Mouse (Mus musculus) frontal cortex, postnatal 25 days (tissue): ENCODE measurements around the gene Zfp609.

ENCODE experiments used
- DNase-seq, 2 experiments: peaks; one replicate each; pipeline ENCODE4 v3.0.0; 2022; ENCODE audit warnings: low spot score in 2 of 2

The Zfp609 gene

GRCm38 (mm10) chr9:65762728-65763127 is 64.6 kb downstream of the Zfp609 start:
- DNase-seq, result no peak

- no peak for DNase-seq
Measured at GRCm38 (mm10) chr9:65759992-65760391, 67.4 kb downstream of the Zfp609 start.

DNA sequence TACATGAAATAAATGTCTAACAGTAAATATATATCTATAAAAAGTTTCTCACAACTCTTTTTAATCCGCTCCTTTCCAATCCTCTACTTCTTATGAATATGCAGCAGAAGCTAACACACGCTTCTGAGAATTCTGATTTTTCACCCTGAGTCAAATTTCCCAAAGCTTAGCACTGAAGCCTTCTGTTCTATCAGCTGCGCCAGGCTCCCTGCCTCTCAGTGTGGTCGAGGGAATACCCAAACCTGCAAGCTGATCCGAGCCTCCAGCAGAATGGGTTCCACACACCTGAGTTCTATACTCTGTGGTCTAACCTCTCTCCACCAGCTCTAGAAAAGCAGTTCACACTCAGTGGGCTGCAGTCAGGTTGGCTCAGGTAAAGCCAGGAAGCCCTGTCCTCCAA is 68.1 kb downstream of the Zfp609 start:
- DNase-seq, result no peak

GRCm38 (mm10) chr9:65757826-65758225 is 69.5 kb downstream of the Zfp609 start:
- DNase-seq, result no peak

- DNase-seq, result no peak
Measured at GRCm38 (mm10) chr9:65755673-65756375, 71.5 kb downstream of the Zfp609 start.

DNA sequence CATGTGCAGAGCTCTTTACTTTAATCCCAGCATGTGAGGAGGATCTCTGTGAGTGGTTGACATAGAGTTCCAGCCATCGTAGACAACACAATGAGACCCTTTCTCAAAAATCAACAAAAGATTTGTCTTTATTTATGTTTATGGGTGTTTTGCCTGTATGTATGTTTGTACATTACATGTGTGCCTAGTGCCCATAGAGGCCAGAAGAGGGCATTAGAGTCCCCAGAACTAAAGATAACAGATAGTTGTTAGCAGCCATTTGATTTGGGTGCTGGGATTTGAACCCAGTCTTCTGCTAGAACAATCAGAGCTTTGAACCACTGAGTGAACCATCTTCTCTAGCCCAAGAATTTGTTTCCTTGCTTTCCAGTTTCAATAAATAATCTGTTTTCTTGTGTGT is 72.2 kb downstream of the Zfp609 start:
- no peak for DNase-seq

DNA sequence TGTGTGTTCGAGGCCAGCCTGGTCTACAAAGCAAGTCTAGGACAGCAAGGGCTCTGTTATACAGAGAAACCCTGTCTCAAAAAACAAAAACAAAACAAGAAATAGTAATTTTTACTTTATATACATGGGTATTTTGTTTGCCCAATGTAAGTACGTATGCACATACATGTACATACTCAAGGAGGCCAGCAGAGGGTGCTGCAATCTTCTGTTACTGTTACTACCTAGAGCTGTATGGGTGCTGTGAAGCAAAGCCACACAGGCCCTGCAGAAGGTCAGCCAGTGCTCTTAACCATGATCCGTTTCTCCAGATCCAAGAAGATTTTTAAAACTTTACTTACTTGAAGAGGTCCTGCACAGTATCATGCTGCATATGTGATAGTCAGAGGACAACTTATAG is 74.7 kb downstream of the Zfp609 start:
- no peak for DNase-seq

GRCm38 (mm10) chr9:65751906-65752305 is 75.5 kb downstream of the Zfp609 start:
- DNase-seq, result no peak

DNA sequence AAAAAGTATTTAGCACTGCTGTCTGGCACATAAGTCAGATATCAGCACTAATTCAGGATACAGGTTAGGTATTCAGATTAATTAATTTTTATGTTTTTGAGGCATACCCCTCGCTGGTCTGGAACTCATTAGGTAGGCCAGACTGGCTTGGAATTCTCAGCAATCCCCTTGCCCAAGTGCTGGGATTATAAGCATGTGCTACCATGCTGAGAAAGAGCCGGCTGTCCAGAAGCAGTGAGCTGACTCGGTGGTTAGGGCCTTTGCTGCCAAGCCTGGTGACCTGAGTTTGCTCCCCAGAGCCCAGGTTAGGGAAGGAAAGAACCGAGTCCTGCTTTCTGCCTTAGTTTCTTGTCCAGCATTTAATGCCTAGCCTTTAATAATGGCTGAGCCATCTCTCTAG is 79.3 kb downstream of the Zfp609 start:
- no peak for DNase-seq

- no peak for DNase-seq
Measured at GRCm38 (mm10) chr9:65746479-65746878, 80.9 kb downstream of the Zfp609 start.

DNA sequence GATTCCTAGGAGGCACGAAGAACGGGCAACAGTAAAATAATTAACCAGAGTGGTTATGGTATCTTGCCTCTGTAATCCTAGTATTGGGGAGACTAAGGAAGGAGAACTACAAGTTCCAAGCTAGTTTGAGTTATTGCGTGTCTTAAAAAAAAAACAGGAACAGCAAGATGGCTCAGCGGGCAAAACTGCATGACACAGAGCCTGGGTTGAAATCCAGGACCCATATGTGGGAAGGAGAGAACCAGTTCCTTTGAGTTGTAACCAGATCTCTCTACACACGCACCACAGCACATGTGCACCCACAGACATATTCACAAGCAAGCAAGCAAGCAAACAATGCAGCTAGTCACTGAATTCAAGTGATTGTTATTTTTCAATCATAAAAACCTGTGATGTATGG is 81.9 kb downstream of the Zfp609 start:
- no peak for DNase-seq

DNA sequence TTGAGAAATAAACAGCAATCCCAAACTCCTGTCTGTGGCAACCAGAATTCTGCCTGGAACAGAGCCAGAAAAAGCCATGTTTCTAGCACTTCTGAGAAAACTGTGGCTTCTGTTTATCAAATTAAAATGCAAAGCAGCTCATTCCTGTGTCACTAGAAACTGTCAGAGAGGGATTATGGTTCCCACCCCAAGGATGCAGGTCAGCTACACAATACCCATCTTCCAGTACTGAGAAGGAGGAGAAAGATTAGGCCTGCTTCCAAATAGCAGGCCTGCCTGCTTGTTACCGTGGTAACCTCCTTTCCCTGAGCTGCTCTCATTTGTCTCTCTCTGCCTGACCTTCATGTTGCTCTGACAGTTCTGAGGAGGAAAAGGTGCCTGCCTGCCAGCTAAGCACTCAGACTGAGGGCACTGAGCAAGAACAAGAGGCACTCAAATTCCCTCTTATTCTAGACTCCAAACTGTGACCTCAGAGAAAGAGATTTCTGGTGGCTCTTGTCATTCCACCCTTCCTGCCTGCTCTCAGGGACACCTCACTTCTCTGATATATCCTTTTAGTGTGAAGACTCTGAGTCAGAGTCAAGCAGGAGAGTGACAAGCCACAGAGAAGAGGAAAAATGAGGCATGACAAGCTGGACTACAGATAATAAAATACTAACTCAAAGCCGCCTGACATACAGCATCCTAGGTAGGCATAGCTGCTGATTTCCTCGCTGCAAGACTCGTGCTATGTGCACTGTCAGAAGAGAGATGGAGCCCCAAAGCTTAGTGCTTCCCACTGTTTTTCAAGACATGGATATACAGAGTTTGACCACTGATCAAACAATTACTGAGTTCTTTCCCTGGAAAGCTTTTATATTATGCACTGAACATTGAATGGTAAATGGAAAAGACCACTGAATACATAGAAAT is 82.9 kb downstream of the Zfp609 start:
- DNase-seq, result peak in 1 of 2 experiments; percentile 30

DNA sequence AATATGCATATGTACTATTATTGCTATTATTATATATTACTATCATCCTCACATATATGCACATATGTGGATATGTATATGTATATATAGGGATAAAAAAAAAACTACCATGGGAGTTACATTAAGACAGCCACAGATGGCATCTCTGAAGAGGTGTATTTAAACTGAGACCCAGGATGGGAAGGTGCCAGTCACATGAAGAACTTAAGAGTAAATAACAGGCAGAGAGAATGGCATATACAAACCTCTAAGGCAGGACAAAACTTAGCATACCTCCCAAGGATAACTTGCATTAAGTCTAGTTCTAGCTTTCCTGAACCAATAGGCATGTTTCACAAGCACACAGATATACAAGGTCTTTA is 83.6 kb downstream of the Zfp609 start:
- no peak for DNase-seq

DNA sequence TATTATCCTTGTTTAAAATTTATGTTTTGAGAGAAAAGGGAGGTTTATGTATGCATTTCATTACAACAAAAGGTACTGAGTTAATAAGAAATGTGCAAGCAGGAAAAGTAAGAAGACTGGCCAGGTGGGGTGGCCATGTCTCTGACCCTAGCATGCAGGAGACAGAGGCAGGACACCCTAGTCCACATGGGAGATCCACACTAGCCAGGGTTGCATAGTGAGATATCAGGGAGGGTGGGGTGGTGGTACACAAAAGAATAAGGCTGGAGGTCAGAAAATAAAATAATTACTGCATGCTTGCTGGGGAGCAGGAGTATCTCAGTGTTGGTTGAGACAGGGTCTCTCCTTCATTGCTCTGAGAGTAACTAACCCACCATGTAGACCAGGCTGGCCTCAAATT is 84.0 kb downstream of the Zfp609 start:
- no peak for DNase-seq

GRCm38 (mm10) chr9:65742777-65743176 is 84.6 kb downstream of the Zfp609 start:
- no peak for DNase-seq

DNA sequence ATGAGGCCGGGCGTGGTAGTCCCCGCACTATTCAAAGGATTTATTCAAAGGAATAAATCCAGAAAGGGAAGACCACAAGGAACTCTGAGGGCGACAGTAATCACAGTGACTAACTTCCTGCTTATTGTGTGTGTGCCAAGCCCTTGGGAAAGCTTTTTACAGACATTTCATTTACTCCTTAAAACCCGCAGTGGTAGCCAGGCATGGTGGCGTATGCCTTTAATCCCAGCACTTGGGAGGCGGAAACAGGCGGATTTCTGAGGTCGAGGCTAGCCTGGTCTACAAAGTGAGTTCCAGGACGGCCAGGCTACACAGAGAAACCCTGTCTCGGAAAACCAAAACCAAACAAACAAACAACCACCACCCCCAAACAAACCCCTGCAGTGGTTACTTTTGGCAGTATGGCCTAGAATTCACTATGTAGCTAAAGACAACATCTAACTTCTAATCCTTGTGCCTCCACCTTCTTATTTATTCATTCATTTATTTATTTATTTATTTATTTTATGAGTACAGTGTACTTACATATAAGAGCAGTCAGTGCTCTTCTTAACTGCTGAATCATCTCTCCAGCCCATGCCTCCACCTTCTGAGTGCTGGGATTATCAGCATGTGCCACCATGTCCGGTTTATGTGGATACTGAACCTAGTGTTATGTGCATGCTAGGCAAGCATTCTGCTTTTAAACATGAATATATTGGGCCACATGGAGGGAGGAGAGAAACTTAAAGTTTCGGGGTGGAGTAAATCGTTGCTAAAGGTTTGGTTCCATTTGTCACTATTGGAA is 86.1 kb downstream of the Zfp609 start:
- DNase-seq, result no peak

DNA sequence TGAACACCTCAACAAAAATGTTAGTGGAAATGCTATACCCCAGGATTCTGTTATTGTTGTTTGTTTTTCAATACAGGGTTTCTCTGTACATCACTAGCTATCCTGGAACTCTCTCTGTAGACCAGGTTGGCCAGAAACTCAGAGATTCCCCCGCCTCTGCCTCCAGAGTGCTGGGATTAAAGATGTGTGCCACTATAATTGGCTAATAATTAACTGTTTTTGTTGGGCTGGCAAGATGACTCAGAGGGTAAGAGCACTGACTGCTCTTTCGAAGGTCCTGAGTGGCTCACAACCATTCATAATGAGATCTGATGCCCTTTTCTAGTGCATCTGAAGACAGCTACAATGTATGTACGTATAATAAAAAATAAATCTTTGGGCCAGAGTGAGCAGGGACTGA is 92.4 kb downstream of the Zfp609 start:
- DNase-seq, result no peak

DNA sequence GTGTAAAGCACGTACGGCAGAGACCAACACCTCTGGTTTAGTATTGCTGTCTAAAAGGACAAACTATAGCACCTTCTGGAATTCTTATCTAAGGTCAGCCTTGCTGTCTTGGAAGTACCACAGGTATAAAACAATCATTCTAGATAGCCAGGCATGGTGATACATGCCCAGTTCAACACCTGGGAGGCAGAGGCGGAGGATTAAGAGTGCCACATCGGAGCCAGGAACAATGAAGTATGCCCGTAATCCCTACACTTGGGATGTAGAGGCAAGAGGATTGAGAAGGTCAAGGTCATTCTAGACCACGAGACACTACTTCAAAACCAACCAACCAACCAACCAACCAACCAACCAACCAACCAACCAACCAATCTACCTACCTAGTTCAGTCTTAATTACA is 98.8 kb downstream of the Zfp609 start:
- no peak for DNase-seq

- DNase-seq, result no peak
Measured at GRCm38 (mm10) chr9:65727491-65727890, 99.9 kb downstream of the Zfp609 start.

GRCm38 (mm10) chr9:65726431-65726830 is 100.9 kb downstream of the Zfp609 start:
- DNase-seq, result no peak

DNA sequence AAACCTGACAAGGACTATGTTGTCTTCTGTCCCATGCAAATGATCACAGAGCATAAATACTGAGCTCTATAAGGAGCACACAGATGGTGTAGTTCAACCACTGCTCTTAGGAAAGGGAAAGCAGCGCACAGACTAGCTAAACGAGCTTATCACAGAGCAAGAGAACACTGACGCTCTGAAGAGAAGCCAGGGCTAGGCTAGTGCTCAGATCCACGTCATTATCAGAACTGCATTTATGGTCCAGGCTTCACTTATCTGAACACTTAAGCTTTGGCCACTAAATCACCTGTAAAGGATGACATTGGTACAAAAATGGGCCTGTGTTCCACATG is 102.1 kb downstream of the Zfp609 start:
- no peak for DNase-seq

DNA sequence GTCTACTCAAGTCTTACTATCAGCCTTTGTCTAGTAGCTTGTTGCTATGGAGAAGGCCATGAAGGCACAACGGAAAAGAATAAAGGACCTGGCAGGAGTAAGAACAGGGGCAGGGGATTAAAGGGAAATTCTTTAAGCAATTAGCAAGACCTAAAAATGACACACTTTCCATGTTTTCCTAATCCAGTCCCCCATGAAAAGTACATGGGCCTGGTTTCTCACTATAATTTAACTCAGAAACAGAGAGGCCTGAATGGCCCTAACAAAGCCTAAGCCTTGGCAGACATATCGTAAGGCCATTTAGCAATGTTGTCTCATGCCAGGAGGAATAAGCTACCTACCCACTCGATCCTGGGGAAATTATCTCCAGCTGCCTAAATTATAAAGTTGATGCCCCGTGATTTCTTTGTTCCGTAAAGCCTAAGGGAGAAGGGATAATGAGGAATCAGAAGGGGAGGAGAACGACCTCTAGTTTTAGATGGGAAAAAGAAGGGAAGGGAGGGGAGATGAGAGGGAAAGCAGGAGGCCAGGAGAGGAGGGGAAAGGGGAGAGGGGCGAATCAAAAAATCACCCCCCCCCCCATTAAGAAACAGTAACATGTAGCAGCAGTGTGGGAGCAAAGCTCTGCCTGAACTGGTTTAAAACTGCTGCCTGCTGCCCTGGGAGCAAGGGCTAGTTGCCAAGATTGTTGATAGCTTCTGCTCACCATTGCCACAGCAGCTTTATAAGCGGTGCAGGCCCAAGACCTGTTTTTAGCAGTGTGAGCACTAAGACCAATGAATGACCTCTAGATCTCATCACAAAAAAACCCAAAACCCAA is 102.7 kb downstream of the Zfp609 start:
- no peak for DNase-seq
